Comparison of ENCODE assay signal across 15 mouse cellular contexts in genomic region chr12:104801494-104802260, GRCm38 (mm10). TPM values are rescaled to one million over a fixed set of nuclear protein-coding genes. Genes with fewer than 3 reads are reported as not detected.
A peak's percentile ranks its signal among the peaks of the same experiment; 100 is the strongest.
DNase-seq lines count a peak whose midpoint lies in the region; ATAC-seq and TF ChIP-seq lines count a peak whose summit lies in the region.
"Had no signal": no experiment of that assay in that cellular context is flagged by ENCODE, and none has a peak within 500 bp of the region (broad histone marks: within the 10 kb centered on the region; RNA-seq: fewer than 3 reads in every experiment).

No protein-coding gene starts in this region.

- no peak overlapping the region for H3K9ac ChIP-seq in hindbrain, embryonic 13.5 days
- H3K9ac ChIP-seq in hindbrain, embryonic 11.5 days (ENCODE audit: low read depth, low read length), result no peak overlapping the region
- H3K9ac ChIP-seq in midbrain, embryonic 14.5 days (replicated peaks; ENCODE audit: low read length), result no peak overlapping the region
- H3K9ac ChIP-seq in midbrain, embryonic 15.5 days, result no peak overlapping the region; the same call in 1 of the 2 replicates
- no peak overlapping the region for H3K9ac ChIP-seq in embryonic facial prominence, embryonic 14.5 days (ENCODE audit: low read depth, low read length)
- H3K9ac ChIP-seq: liver, embryonic 12.5 days; lung, embryonic 15.5 days; neural tube, embryonic 12.5 days had no signal

- TF ChIP-seq POLR2A in cerebellum, adult 2 months (IDR thresholded peaks at IDR 0.05; ENCODE audit: borderline replicate concordance, insufficient read depth, low read length), result no peak

- no peak for TF ChIP-seq CTCF in cerebellum, adult 2 months (IDR thresholded peaks at IDR 0.05; ENCODE audit: borderline replicate concordance, insufficient read depth, low read depth, low read length)

- H3K4me3 ChIP-seq in hindbrain, embryonic 13.5 days, result no peak overlapping the region
- H3K4me3 ChIP-seq in hindbrain, embryonic 11.5 days (ENCODE audit: low read depth, low read length), result no peak overlapping the region
- no peak overlapping the region for H3K4me3 ChIP-seq in midbrain, embryonic 14.5 days (replicated peaks; ENCODE audit: low read depth, low read length)
- H3K4me3 ChIP-seq in midbrain, embryonic 15.5 days, result no peak overlapping the region
- no peak overlapping the region for H3K4me3 ChIP-seq in embryonic facial prominence, embryonic 14.5 days (ENCODE audit: low read depth, low read length)
- no peak overlapping the region for H3K4me3 ChIP-seq in cerebellum, adult 2 months (replicated peaks; ENCODE audit: insufficient read depth, low read depth, low read length)
- H3K4me3 ChIP-seq: intestine, embryonic 15.5 days; liver, embryonic 12.5 days; lung, embryonic 15.5 days; neural tube, embryonic 12.5 days had no signal

- no peaks in the 10 kb centered on the region for H3K27me3 ChIP-seq in hindbrain, embryonic 13.5 days
- no peaks in the 10 kb centered on the region for H3K27me3 ChIP-seq in hindbrain, embryonic 11.5 days (ENCODE audit: control insufficient read depth, insufficient read depth, low read length)
- H3K27me3 ChIP-seq in midbrain, embryonic 14.5 days (ENCODE audit: control insufficient read depth, insufficient read depth, low read length), result no peaks in the 10 kb centered on the region
- no peaks in the 10 kb centered on the region for H3K27me3 ChIP-seq in midbrain, embryonic 15.5 days (replicated peaks)
- H3K27me3 ChIP-seq in embryonic facial prominence, embryonic 14.5 days (replicated peaks; ENCODE audit: control insufficient read depth, insufficient read depth, low read length), result no peaks in the 10 kb centered on the region
- H3K27me3 ChIP-seq in cerebellum, adult 2 months (ENCODE audit: control insufficient read depth, insufficient read depth, low read length), result no peaks in the 10 kb centered on the region; the same call in 1 of the 2 replicates
- H3K27me3 ChIP-seq: intestine, embryonic 15.5 days; liver, embryonic 12.5 days; lung, embryonic 15.5 days; neural tube, embryonic 12.5 days had no signal

- peak overlapping the region; percentile 26; the same call in 1 of the 2 replicates for H3K27ac ChIP-seq in hindbrain, embryonic 13.5 days
- H3K27ac ChIP-seq in hindbrain, embryonic 11.5 days (ENCODE audit: low read depth, low read length), result no peak overlapping the region
- H3K27ac ChIP-seq in midbrain, embryonic 14.5 days (replicated peaks; ENCODE audit: low read depth, low read length), result no peak overlapping the region; the same call in 1 of the 2 replicates
- H3K27ac ChIP-seq in midbrain, embryonic 15.5 days, result no peak overlapping the region
- peak overlapping the region; percentile 34 for H3K27ac ChIP-seq in embryonic facial prominence, embryonic 14.5 days (replicated peaks; ENCODE audit: low read depth, low read length)
- no peak overlapping the region for H3K27ac ChIP-seq in cerebellum, adult 2 months (ENCODE audit: insufficient read depth, low read length)
- H3K27ac ChIP-seq: intestine, embryonic 15.5 days; liver, embryonic 12.5 days; lung, embryonic 15.5 days; neural tube, embryonic 12.5 days had no signal

- WGBS in hindbrain, embryonic 13.5 days, result 49% methylated on average over 9 of the region's 9 CpGs
- 68% methylated on average over 9 of the region's 9 CpGs for WGBS in hindbrain, embryonic 11.5 days
- WGBS in midbrain, embryonic 14.5 days, result 59% methylated on average over 9 of the region's 9 CpGs
- 48% methylated on average over 9 of the region's 9 CpGs for WGBS in midbrain, embryonic 15.5 days
- WGBS in embryonic facial prominence, embryonic 14.5 days, result 25% methylated on average over 9 of the region's 9 CpGs
- WGBS in cerebellum, adult 2 months, result 36% methylated on average over 9 of the region's 9 CpGs

- H3K4me1 ChIP-seq in hindbrain, embryonic 13.5 days (replicated peaks), result peaks cover 27% of the 10 kb centered on the region
- no peaks in the 10 kb centered on the region for H3K4me1 ChIP-seq in hindbrain, embryonic 11.5 days (replicated peaks; ENCODE audit: control insufficient read depth, insufficient read depth, low read length)
- 0 out of 2 replicates have a peak, but pooled peaks cover 6% of the 10 kb centered on the region for H3K4me1 ChIP-seq in midbrain, embryonic 14.5 days (ENCODE audit: control insufficient read depth, insufficient read depth, low read length)
- H3K4me1 ChIP-seq in midbrain, embryonic 15.5 days, result peaks cover 8% of the 10 kb centered on the region; the same call in 1 of the 2 replicates
- H3K4me1 ChIP-seq in embryonic facial prominence, embryonic 14.5 days (ENCODE audit: control insufficient read depth, insufficient read depth, low read length), result peaks cover 18% of the 10 kb centered on the region
- no peaks in the 10 kb centered on the region for H3K4me1 ChIP-seq in cerebellum, adult 2 months (ENCODE audit: control insufficient read depth, insufficient read depth, low read length)
- H3K4me1 ChIP-seq: liver, embryonic 12.5 days had no signal

- ATAC-seq in hindbrain, embryonic 13.5 days (ENCODE audit: low FRiP score), result no peak
- no peak for ATAC-seq in hindbrain, embryonic 11.5 days (ENCODE audit: low FRiP score)
- no peak for ATAC-seq in midbrain, embryonic 14.5 days (ENCODE audit: low FRiP score, low TSS enrichment)
- no peak for ATAC-seq in midbrain, embryonic 15.5 days (replicated peaks)
- peak; percentile 21; the same call in 1 of the 2 replicates for ATAC-seq in embryonic facial prominence, embryonic 14.5 days (ENCODE audit: low read depth)
- ATAC-seq: intestine, embryonic 15.5 days; liver, embryonic 12.5 days had no signal

- H3K36me3 ChIP-seq in hindbrain, embryonic 13.5 days, result peaks cover 24% of the 10 kb centered on the region
- H3K36me3 ChIP-seq in hindbrain, embryonic 11.5 days (ENCODE audit: control insufficient read depth, insufficient read depth, low read length), result no peaks in the 10 kb centered on the region
- peaks cover 4% of the 10 kb centered on the region; the same call in 1 of the 2 replicates for H3K36me3 ChIP-seq in midbrain, embryonic 14.5 days (ENCODE audit: control insufficient read depth, insufficient read depth, low read length)
- H3K36me3 ChIP-seq in midbrain, embryonic 15.5 days (replicated peaks), result no peaks in the 10 kb centered on the region
- peaks cover 21% of the 10 kb centered on the region for H3K36me3 ChIP-seq in embryonic facial prominence, embryonic 14.5 days (ENCODE audit: control insufficient read depth, insufficient read depth, low read length)
- H3K36me3 ChIP-seq: liver, embryonic 12.5 days had no signal

- no peak for DNase-seq in hindbrain, embryonic 11.5 days (ENCODE audit: low spot score)
- DNase-seq in midbrain, embryonic 14.5 days, result peak; percentile 34
- peak; percentile 68 for DNase-seq in embryonic facial prominence, embryonic 14.5 days (ENCODE audit: low spot score)
- DNase-seq in gastrocnemius, adult 18-20 months (ENCODE audit: low spot score), result no peak
- no peak for DNase-seq in cerebellum, adult 2 months
- DNase-seq: cerebellum, adult 18-20 months; layer of hippocampus, adult 9-11 months; right cerebral cortex, postnatal 4 days; thymus, postnatal 4 days had no signal

- peaks cover 15% of the 10 kb centered on the region for H3K9me3 ChIP-seq in hindbrain, embryonic 13.5 days
- H3K9me3 ChIP-seq in hindbrain, embryonic 11.5 days (ENCODE audit: control insufficient read depth, low read length), result peaks cover 5% of the 10 kb centered on the region; the same call in 1 of the 2 replicates
- H3K9me3 ChIP-seq in midbrain, embryonic 14.5 days (ENCODE audit: control insufficient read depth, low read length), result peaks cover 12% of the 10 kb centered on the region
- H3K9me3 ChIP-seq in midbrain, embryonic 15.5 days, result peaks cover 6% of the 10 kb centered on the region; the same call in 1 of the 2 replicates
- peaks cover 17% of the 10 kb centered on the region; the same call in 1 of the 2 replicates for H3K9me3 ChIP-seq in embryonic facial prominence, embryonic 14.5 days (ENCODE audit: control insufficient read depth, low read length)
- H3K9me3 ChIP-seq: intestine, embryonic 15.5 days had no signal

- no peak overlapping the region for H3K4me2 ChIP-seq in hindbrain, embryonic 13.5 days
- H3K4me2 ChIP-seq in hindbrain, embryonic 11.5 days (replicated peaks; ENCODE audit: low read depth, low read length), result no peak overlapping the region
- H3K4me2 ChIP-seq in midbrain, embryonic 14.5 days (ENCODE audit: low read length), result no peak overlapping the region
- no peak overlapping the region for H3K4me2 ChIP-seq in midbrain, embryonic 15.5 days
- H3K4me2 ChIP-seq in embryonic facial prominence, embryonic 14.5 days (ENCODE audit: low read depth, low read length), result peak overlapping the region; percentile 25
- H3K4me2 ChIP-seq: intestine, embryonic 15.5 days; liver, embryonic 12.5 days; lung, embryonic 15.5 days; neural tube, embryonic 12.5 days had no signal

RNA-seq across cellular contexts. Expression of gene Dicer1, which starts 49.9 kb away (rescaled TPM):
- 53.1 and 55.1 TPM in 2 replicates for polyA plus RNA-seq in hindbrain, embryonic 13.5 days (2015; fragmentation: Nextera tagmentation; extraction: Ambion mirVana)
- 30.9 and 54.0 TPM in 2 replicates for polyA plus RNA-seq in hindbrain, embryonic 11.5 days (2014; fragmentation: Nextera tagmentation; extraction: Ambion mirVana)
- polyA plus RNA-seq in midbrain, embryonic 14.5 days (2014; fragmentation: Nextera tagmentation; extraction: Ambion mirVana), result 34.2 and 37.9 TPM in 2 replicates
- 42.1 and 44.0 TPM in 2 replicates for polyA plus RNA-seq in midbrain, embryonic 15.5 days (2015; fragmentation: Nextera tagmentation; extraction: Ambion mirVana)
- polyA plus RNA-seq in embryonic facial prominence, embryonic 14.5 days (2014; fragmentation: Nextera tagmentation; extraction: Ambion mirVana), result 18.6 and 19.5 TPM in 2 replicates
- total RNA-seq in gastrocnemius, adult 18-20 months (2021), result 10 to 100 TPM; 34.0 to 37.7 TPM
- polyA plus RNA-seq in cerebellum, adult 2 months (2012; rRNA removed), result 22.0 and 23.9 TPM in 2 replicates

Comparison
In these comparisons a context has a peak if more than half of its experiments do, and no peak if none do; other contexts are left out.
1. H3K27ac ChIP-seq: peak in hindbrain, embryonic 13.5 days (single experiment) and embryonic facial prominence, embryonic 14.5 days (single experiment); none in hindbrain, embryonic 11.5 days (single experiment), midbrain, embryonic 14.5 days (single experiment), midbrain, embryonic 15.5 days (single experiment) and cerebellum, adult 2 months (single experiment).
2. DNase-seq: peak in midbrain, embryonic 14.5 days (single experiment) and embryonic facial prominence, embryonic 14.5 days (single experiment); none in hindbrain, embryonic 11.5 days (single experiment), gastrocnemius, adult 18-20 months (single experiment) and cerebellum, adult 2 months (0 of 2).